Mouse (Mus musculus) thymus, adult 2 months (tissue): ENCODE measurements around the gene Trp53bp1. TPM values are rescaled to one million over a fixed set of nuclear protein-coding genes. Genes with fewer than 3 reads are reported as not detected.
A peak's percentile ranks its signal among the peaks of the same experiment; 100 is the strongest.

Experiments
- DNase-seq: peaks from one replicate; pipeline ENCODE4 v3.0.0; 2021
- H3K27ac ChIP-seq: fragments of 200-500 bp; 2 replicates; pipeline ENCODE4 v1.5.1; 2012; ENCODE audit warnings: low read length, control low read depth; ENCODE audit not compliant: control insufficient read depth, insufficient read depth
- H3K27me3 ChIP-seq: fragments of 200-500 bp; 2 replicates; pipeline ENCODE4 v1.6.1; 2012; ENCODE audit warnings: mild to moderate bottlenecking, low read length, moderate library complexity, mixed read lengths; ENCODE audit not compliant: control insufficient read depth, insufficient read depth
- H3K36me3 ChIP-seq: fragments of 200-500 bp; 2 replicates; pipeline ENCODE4 v1.6.1; 2012; ENCODE audit warnings: mild to moderate bottlenecking, low read length, moderate library complexity; ENCODE audit not compliant: control insufficient read depth, insufficient read depth
- H3K4me1 ChIP-seq: fragments of 200-500 bp; replicated peaks from 2 replicates; pipeline ENCODE4 v1.6.1; 2012; ENCODE audit warnings: low read length; ENCODE audit not compliant: control insufficient read depth, insufficient read depth
- H3K4me3 ChIP-seq: fragments of 200-500 bp; 2 replicates; pipeline ENCODE4 v1.5.1; 2012; ENCODE audit warnings: mild to moderate bottlenecking, low read length, control low read depth, moderate library complexity; ENCODE audit not compliant: control insufficient read depth, insufficient read depth
- CTCF ChIP-seq: fragments of 200-500 bp; IDR thresholded peaks from 2 replicates; pipeline ENCODE4 v1.5.1; 2012; ENCODE audit warnings: mild to moderate bottlenecking, control low read depth, low read length, moderate library complexity, borderline replicate concordance; ENCODE audit not compliant: control insufficient read depth, poor library complexity, insufficient read depth; ENCODE audit errors: extremely low read depth
- POLR2A ChIP-seq: fragments of 200-500 bp; IDR thresholded peaks from 2 replicates; pipeline ENCODE4 v1.6.1; 2012; ENCODE audit warnings: mild to moderate bottlenecking, low read length, control low read depth, moderate library complexity; ENCODE audit not compliant: control insufficient read depth, poor library complexity, insufficient read depth; ENCODE audit errors: extremely low read depth
- WGBS: fragments of 180-500 bp; shearing (Covaris S2); methylation state at CpG from one replicate; pipeline ENCODE4 v1.1.7; 2018; 5-methylcytosine and 5-hydroxymethylcytosine counted together
- polyA plus RNA-seq: library from polyadenylated mRNA; depleted of rRNA; stranded (reverse); fragments of >200 nt; gene quantifications from 2 replicates; pipeline ENCODE4 v1.2.3, GENCODE M21; 2012; rRNA removed

The Trp53bp1 gene
- polyA plus RNA-seq = 38.9 and 39.5 TPM in 2 replicates

DNA sequence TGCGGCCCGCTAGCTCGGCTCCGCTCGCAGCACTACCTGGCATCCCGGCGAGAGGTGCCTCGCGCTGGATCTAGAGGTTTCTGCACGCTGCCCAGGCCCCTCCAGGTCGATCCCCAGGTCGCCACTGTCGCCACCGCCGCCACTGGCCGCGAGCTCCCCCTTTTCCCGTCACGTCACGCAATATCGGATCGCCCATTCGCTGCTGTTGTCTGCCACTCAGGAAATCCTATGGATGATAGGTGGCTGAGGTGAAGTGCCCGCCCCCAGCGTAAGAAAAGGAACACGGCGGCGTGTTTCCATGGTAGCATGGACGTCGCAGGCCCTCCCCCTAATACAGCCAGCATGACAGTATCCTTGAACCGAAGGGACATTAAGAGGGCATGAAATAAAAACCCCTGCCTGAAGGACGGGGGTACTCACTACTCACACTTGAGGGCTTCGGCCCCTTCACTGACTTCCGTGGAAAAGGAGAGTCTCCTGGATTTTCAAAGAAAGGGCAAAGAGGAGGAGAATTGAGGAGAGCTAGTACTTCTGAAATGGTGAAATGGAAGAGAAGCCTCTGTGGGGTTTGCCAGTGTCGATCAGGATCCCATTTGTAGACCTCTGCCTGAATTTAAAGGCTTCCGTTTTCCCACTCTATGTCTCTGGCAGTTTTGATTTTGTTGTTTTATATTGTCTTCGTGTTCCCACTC, at the start of gene Trp53bp1:
TSS of gene Trp53bp1 (minus strand) at position 172 of the 692 bp plus-strand sequence.
- H3K4me3 ChIP-seq = peak within 1 kb of the TSS; percentile 93
- peak; percentile 95 for DNase-seq
- H3K4me1 ChIP-seq = peaks cover 3% of the 10 kb centered on the region; the same call in 1 of the 2 replicates
- H3K36me3 ChIP-seq = peaks cover 3% of the 10 kb centered on the region; the same call in 1 of the 2 replicates
- no peaks in the 10 kb centered on the region for H3K27me3 ChIP-seq
- no peak within 1 kb of the TSS for H3K27ac ChIP-seq
- 3% methylated on average over 37 of the region's 37 CpGs for WGBS
- no peak for TF ChIP-seq POLR2A
- peak; percentile 62; the same call in 1 of the 2 replicates for TF ChIP-seq CTCF

GRCm38 (mm10) chr2:121316278-121316677, 45.1 kb upstream of the Trp53bp1 start:
- WGBS = 95% methylated on average over 8 of the region's 8 CpGs
- no peaks in the 10 kb centered on the region for H3K36me3 ChIP-seq

DNA sequence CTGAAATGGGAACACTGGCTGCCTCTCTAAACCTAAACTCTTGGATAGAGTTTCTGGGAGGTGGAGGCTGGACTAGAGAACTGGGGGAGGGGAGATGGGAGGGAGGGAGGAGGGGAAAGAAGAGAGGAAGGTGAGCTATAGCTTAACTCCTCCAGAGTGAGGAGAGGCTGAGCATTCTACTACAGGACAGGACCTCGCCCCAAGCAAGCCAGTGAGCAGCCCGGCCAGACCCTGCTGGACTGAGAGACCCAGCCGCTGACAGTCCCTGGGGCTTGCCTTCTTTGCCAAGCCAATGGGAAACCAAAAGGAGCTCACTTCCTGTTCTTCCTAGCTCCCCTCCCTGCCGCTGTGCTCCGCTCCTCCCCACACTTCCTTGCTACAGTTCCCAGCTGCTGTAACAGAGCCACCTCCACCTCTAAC, 37.8 kb upstream of the Trp53bp1 start:
- no peak overlapping the region for H3K4me3 ChIP-seq

More at GRCm38 (mm10) chr2:121316278-121316677, 45.1 kb upstream of the Trp53bp1 start:
- Histone ChIP-seq H3K4me1 (no peaks in the 10 kb centered on the region), H3K27ac (no peak overlapping the region), H3K27me3 (no peaks in the 10 kb centered on the region), H3K4me3 (no peak overlapping the region)
- TF ChIP-seq POLR2A = no peak
- TF ChIP-seq CTCF = no peak
- DNase-seq = no peak

GRCm38 (mm10) chr2:121300036-121300435, 28.8 kb upstream of the Trp53bp1 start:
- H3K27me3 ChIP-seq = peaks cover 16% of the 10 kb centered on the region
- H3K4me1 ChIP-seq = peaks cover 19% of the 10 kb centered on the region
- no peak overlapping the region for H3K27ac ChIP-seq
- no peak for TF ChIP-seq POLR2A
- TF ChIP-seq CTCF = no peak
- no peak for DNase-seq
- no peak overlapping the region for H3K4me3 ChIP-seq
- no peaks in the 10 kb centered on the region for H3K36me3 ChIP-seq
- 85% methylated on average over 10 of the region's 10 CpGs for WGBS

More for the DNA sequence above, 37.8 kb upstream of the Trp53bp1 start:
- DNase-seq = no peak
- no peaks in the 10 kb centered on the region; the same call in 1 of the 2 replicates for H3K4me1 ChIP-seq
- H3K27ac ChIP-seq = no peak overlapping the region
- 39% methylated on average over 5 of the region's 5 CpGs for WGBS
- no peak for TF ChIP-seq POLR2A
- no peak for TF ChIP-seq CTCF
- no peaks in the 10 kb centered on the region for H3K36me3 ChIP-seq
- H3K27me3 ChIP-seq = no peaks in the 10 kb centered on the region

DNA sequence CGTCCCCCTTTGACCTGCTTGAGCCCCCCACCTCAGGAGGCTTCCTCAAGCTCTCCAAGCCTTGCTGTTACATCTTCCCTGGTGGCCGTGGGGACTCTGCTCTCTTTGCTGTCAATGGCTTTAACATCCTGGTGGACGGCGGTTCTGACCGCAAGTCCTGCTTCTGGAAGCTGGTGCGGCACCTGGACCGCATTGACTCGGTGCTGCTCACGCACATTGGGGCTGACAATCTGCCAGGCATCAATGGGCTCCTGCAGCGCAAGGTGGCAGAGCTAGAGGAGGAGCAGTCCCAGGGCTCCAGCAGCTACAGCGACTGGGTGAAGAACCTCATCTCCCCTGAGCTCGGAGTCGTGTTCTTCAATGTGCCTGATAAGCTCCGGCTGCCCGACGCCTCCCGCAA, 28.3 kb upstream of the Trp53bp1 start:
- Histone ChIP-seq H3K36me3 (no peaks in the 10 kb centered on the region), H3K4me3 (no peak overlapping the region), H3K27me3 (peaks cover 21% of the 10 kb centered on the region), H3K4me1 (peaks cover 24% of the 10 kb centered on the region), H3K27ac (no peak overlapping the region)
- DNase-seq = no peak
- TF ChIP-seq CTCF (no peak), POLR2A (no peak)
- 88% methylated on average over 17 of the region's 17 CpGs for WGBS

GRCm38 (mm10) chr2:121298131-121298530, 26.9 kb upstream of the Trp53bp1 start:
- DNase-seq = no peak
- peaks cover 22% of the 10 kb centered on the region for H3K27me3 ChIP-seq
- H3K36me3 ChIP-seq = no peaks in the 10 kb centered on the region
- TF ChIP-seq CTCF (no peak), POLR2A (no peak)
- peaks cover 27% of the 10 kb centered on the region for H3K4me1 ChIP-seq
- 16% methylated on average over 8 of the region's 8 CpGs for WGBS
- H3K4me3 ChIP-seq = no peak overlapping the region
- no peak overlapping the region for H3K27ac ChIP-seq
